Mouse (Mus musculus) testis, postnatal 14 days (tissue): Measurements from ENCODE around the gene Tgds.
"Not testable (repeated sequence)": the region's sequence is repeated elsewhere in the genome, so short reads cannot be mapped to it uniquely, and the experiment has no call there.

Experiments
- DNase-seq: peaks from one replicate; pipeline ENCODE4 v3.0.0; 2021; ENCODE audit warnings: low spot score

The Tgds gene

DNA sequence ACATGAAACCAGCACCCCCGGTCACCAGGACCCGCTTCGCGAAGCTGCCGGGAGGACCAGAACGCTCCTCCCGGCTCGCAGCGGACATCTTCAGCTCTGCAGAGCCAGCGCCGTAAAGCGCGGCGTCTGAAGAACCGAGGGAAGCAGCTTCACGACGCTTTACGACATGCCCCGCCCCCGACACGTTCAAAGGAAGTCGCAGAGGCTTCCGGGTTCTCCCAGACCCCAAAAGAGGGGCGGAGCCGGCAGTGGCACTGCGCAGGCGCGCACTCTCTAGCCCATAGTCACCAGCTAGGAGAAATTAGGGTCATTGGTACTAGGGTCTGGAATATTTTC lies at the start of gene Tgds:
Tgds (minus strand) TSS at position 114 of the 336 bp plus-strand sequence.
- DNase-seq = peak; percentile 98

DNA sequence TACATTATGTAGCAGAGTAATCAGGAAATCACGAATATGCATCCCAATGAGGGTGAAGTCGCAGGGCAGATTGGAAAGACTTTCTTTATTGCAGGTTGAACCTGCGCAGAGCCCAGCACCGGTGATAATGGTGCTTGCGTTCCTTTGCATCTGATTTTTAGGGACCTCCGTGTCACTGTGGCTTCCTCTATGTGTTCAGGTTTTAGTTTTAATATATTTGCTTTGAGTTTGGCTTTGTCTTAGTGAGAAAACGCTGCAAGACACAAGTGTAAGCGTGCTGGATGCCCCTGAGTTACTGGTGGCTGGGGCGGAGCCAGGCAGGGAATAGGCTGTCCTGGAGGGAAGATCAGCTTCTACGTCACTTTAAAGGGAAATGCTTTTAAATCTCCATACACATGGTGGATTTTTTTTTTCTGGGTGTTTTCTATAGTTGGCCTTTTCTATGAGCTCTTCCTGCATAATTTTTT lies 48.2 kb upstream of the Tgds start:
- no peak for DNase-seq

DNA sequence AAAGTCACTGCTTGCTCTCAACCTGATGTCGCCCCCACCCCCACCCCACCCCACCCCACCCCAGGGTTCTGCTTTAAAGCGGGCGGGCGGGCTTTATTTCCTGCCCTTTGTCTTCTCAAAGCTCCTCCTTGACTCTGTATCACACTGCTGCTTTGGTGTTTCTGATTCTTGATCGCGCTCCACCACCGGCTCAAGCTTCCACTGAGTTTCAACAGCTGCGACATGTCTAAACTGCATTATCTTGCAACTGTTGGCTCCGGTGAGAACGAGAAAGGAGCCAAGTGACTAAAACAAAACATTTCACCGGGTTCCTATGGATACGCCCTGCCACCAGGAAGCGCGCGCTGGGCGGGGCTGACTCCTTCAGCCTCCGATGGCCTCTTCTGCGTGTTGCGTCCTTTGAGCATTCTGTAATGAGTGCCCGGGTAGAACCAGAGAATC lies 47.6 kb upstream of the Tgds start:
- DNase-seq = no peak

DNA sequence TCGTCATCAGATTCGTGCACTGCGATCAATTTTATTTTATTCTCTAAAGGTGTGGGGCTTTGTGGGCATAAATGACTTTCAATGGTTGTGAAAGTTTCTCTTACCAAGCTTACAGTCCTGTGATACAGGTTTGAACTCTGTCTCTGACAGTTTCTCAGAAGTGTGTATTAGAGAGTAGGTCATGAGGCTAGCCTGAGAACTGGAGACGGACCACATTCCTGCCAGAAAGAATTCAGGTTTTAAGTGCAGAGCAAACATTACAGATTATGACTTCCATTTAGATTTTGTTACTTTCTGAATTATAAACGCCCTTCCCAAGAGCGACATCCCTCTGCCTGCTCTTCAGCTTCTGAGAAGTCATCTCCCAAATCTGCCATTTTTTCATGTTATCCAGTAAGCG lies 47.1 kb upstream of the Tgds start:
- no peak for DNase-seq

DNA sequence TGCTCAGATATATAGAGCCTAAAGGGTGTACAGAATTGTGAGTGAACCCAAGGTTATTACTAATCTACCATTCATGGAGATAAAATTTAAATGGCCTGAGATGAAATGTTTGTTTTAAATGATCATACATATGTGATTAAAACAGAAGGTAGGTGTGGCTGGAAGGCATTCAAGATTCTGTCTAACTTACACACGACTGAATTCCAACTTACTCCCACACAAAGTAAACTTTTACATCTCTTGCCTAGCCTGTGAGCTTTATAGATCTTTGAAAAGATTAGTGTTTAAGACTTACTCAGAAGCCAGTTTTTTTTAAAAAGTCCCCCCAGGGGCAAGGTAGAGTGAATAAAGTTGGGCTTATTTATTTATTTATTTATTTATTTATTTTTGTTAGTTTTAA lies 46.7 kb upstream of the Tgds start:
- no peak for DNase-seq

DNA sequence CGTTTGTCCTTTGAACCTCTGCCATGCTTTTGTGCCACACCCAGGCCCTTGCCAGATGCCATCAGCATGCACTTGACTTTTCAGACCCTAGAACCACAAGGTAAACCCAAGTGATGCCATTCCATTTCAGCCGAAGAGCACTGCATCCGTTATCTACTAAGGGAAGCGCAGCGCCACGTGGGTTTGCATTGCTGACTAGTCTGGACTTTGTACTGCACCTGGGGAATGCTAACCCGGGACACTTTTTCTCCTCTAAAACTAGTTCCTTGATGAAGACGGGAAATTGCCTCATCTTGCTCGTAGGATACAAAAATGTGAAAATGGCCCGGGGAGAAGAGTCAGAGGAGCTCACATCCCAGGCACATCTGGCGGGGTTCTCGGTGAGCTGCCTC lies 43.1 kb upstream of the Tgds start:
- no peak for DNase-seq

DNA sequence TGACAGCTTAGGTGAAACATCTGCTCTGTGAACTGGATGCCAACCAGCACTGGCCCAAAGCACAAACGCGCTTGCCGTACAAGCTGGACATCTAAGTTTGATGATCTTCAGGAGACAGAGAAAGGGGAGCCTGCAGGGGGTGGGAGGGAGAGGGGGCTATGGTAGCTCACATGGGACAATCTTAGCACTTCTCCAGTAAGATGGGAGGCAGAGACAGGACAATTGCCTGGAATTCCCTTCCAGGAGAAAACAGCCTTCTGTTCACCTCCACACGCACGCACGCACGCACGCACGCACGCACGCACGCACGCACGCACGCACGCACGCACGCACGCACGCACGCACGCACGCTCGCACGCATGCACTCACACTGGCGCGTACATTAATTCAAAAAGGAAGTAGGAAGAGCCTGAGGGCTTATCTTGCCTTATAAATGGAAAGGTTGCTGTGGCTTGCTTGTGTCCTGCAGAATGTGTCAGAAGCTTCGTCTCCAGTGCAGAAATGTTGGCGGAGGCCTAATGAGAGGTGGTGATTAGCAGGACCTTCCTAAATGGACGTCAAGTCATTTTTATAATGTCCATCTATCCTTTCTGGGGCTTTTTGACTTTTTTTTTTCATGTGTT lies 42.6 kb upstream of the Tgds start:
- DNase-seq = peak; percentile 54

DNA sequence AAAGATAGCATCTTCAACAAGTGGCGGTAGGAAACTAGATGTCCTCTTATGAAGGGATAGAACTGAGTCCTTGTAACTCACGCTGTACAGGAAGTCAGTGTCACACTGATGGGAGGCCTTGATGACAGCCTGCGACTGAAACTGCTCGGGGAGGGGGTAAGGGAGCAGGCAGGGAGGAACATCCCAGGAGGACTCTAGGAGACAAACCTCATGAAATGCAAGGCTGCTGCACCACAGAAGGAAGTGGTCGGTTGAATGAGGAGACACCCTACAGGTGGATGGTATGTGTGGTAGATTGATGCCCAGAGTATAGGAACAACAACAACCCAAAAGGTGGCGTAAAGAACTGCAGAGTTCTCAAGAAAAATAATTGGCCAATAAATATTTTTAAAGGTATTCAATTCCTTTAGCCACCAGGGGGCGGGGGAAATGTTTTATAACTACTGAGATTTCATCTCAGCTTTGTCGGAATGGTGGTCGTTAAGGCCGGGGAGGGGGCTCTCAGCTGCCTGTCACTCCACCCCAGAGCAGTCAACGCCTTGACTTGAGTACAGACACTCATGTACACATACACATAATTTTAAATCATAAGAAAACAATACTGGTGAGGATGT lies 41.1 kb upstream of the Tgds start:
- DNase-seq = no peak

DNA sequence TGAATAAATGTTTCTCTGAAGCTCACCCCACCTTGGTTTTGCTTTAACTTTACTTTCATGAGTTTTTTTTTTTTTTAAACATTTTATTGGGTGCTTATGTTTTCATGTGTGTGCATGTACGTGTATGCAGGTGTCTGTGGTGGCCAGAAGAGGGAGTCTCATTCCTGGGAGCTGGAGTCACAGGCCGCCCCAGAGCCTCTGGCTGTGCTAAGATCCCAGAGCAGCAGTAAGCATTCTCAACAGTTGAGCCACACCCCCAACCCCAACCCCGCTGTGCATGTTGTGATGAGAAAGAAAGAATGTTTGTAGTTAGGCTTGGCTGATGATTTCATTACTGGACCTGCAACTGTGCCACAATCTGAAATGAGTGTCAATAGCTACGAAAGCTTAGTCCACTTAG lies 36.2 kb upstream of the Tgds start:
- DNase-seq = no peak

DNA sequence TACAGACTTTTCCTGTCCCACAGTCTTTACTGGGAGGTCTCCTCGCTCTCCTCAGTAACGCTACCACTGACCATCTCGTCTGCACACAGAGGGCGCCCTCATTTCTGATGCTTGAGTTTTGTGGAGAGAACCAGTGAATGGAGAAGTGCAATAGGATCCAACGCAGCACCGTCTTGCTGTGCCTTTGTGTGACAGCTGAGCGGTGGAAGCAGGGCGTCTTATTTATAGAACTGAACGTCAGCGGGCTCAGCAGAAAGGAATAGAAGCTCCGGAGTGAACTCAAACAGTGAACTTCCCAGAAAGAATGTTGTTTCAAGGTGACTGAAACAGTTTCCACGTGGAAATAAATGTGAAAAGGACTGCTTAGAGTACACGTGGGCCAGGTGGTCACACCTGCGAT lies 30.1 kb upstream of the Tgds start:
- DNase-seq = no peak

DNA sequence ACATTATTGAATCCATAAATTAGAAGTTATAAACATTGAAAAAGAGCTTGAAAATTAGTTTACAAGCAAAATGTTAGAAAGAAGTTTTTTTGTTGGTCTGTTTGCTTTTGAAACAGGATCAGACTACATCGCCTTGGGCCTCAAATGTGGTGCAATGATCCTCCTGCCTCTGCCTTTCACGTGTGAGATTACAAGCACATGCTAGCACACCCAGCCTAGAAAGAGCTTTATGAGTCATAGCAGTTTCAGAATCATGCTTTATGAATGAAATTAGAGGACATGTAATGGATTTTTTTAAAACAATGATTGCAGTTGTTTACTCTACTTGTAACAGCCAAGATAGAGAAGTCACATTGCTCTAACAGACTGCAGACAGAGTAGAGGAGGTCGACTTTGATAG lies 29.2 kb upstream of the Tgds start:
- DNase-seq = no peak

DNA sequence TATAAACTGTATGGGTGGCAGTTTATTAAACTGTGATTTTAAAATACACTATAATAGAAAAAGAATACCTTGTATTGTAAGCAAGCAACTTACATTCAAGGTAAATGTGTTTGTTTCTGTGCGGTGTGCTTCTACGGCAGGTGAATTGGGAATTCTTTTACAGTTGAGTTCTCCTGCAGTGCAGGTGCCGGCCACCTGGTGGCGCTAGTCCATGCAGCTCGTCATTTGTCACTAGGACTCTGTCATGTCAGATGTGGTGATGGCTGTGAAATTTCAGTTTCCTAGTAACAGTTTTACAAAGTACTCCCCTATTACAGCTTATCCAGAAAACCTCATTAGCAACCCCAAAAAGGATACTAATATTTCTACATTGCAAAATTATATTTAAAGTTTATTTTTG lies 24.6 kb upstream of the Tgds start:
- DNase-seq = no peak

DNA sequence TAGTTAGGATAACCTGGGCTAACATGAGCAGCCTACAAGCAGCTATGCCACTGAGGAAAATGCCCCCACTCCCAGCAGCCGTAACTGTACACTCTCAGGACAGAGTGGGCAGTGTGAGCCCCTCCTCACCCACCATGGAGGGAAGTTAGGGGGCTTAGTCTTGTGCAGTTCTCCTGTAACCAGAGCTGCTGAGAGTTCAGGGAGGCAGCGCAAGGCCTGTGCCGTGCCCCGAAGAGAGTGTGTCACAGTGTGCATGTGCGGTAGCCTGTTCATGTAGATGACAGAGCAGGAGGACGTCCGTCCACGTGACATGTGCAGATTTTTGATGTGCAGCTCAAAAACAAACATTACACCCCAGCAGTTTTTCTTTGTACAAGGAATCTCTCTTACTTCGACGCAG lies 24.2 kb upstream of the Tgds start:
- no peak for DNase-seq

DNA sequence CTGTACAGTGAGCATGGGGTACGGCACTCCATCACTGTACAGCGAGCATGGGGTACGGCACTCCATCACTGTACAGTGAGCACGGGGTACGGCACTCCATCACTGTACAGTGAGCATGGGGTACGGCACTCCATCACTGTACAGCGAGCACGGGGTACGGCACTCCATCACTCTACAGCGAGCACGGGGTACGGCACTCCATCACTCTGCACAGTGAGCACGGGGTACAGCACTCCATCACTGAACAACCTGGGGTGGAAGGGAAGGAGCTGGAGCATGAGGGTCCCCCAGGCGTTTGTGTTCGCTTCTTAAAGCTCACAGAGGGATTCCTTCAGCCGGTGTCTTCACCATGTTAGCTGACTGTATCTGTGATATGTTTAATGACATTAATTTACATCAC lies 23.5 kb upstream of the Tgds start:
- not testable (repeated sequence) for DNase-seq

DNA sequence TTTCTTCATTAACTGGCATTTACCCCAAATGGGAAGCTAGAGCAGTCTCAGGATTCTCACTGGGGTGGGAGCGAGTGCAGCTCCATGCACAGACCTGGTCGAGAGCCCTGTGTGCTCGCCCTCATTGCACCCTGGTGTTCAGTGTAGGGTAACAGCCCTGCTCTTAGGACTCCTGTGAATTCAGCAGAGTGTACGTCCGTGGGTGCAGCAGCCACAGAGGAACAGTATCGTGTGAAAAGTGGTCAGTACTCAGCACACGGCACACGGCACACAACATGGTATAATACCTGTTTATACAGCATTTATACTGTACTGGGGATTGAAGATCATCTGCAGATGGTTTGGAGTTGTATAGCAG lies 19.7 kb upstream of the Tgds start:
- DNase-seq = no peak

DNA sequence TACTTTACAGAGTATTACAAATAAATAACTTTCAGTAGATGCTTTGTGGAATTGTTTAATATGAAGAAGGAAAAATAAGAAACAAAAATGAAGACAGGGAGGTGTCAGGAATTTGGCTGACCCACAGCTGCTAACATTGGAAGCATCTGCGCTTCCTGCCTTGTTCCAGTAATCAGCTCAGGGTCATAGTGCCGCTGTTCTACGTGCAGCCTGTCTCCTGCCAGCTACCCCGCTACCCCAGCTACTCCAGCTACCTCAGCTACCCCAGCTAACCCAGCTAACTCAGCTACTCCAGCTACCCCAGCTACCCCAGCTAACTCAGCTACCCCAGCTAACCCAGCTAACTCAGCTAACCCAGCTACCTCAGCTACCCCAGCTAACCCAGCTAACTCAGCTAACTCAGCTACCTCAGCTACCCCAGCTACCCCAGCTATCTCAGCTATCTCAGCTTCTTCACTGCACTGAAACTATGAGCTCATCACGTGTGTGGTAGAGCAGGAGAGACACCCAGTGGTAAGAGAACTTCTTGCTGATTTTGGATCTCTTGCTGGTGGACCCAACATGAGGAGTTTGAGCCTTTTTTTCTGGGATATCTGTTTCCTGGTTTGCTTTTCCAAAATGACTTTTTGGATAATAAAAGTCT lies 19.2 kb upstream of the Tgds start:
- DNase-seq = no peak

DNA sequence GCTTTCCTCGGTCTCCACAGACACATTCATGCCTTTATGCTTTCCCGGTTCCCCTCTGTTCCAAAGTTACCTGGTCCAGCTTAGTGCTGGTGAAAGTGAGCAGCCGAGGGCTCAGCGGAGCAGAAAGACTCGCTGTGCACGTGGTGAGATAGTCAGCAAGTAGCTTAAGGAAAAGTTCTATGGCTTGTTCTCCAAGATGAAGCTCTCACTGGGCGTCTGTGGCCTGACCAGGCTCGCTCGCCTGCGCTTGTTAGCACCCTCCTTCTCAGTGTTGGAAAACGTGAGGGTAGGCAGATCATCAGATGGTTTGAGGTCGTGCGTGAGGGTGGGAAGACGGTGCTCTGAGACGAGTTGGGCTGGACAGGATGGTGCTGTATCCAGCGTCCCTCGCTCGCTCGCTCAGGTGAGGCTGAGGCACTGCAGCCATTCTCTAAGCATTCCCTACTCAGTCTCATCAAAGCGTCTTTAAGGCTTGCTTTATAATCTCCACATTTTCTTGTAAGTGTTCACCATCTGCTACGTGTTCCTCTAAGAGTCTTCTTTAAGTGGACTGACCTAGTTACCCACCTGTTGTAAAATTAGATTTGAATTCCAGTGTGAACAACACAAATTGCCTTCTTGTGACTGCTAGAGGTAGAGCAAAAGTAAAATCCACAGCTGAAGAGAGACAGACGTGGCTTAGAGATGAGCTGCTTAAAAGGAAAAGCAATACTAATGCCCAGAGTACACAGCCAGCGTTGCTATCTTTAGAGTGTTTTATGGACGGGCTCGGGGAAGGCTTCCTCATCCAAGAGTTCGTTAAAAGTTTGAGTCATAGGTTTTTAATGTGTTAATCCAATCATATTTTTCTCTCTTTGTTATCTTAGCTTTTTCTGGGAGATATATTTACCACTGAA lies 18.3 kb upstream of the Tgds start:
- no peak for DNase-seq

DNA sequence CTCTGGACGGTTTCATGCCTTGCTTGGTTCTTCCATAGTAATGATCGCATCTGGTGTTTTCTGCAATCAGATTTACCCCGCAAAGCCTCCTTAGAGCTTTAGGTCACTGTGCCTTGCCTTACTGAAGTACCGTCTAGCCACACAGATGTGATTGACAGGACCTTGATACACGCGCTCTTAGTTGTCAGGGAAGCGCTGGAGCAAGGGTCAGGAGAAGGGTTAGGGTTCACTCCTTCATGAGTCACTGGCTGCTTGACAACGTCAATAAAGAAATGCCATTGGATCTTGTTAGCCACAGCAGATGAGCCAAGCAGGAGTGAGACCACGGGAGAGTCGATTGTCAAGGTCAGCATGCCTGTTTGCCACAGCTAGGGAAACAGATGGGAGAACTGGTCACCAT lies 16.0 kb upstream of the Tgds start:
- no peak for DNase-seq

DNA sequence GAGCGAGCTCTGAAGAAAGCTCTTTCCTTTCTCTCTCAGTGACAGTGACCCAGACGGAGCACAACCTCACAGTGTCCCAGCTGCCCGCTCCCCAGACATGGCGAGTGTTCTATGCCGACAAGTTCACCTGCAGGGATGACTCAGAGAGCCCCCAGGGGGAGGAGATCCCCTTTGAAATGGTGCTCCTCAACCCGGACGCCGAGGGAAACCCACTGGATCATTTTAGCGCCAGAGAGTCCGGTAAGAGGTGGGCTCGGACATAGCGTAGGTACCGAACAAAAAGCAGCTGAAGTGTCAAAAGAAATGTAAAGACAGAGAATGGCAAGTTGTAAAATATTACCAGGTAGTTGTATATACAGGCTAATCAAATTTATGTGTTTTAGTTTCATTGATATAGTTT lies 15.5 kb upstream of the Tgds start:
- no peak for DNase-seq

DNA sequence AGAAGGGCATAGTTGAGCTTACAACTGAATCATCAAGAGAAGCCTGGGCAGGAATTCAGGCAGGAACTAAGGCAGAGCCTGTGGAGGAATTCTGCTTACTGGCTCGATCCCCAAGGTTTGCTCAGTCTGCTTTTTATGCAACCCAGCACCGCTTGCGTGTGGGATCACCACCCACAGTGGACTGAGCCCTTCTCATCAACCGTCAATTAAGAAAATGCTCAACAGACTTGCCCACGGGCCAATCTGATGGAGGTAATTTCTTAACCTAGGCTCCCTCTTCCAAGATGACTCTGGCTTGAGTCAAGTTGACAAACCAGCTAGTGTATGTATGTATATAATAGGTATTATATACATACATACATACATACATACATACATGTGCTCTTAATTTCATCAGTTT lies 9.7 kb upstream of the Tgds start:
- no peak for DNase-seq

DNA sequence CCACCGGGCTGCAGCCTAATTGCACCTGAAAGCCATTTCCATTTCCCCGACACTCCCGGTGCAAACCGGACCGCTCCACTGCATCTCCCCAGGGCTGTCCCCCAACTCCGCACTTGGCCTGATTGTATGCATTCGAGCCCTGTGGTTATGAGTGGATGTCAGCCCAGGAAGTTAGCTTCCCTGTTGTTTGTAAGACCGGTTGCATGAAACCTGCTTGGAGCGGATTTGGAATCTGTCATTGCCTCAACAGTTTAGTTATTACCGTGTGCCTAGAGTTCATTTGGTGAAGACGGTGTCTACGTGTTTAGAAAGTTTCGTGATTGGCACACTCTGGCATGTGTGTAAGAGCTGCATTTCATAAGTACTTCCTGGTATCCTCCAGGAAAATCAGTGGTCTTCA lies 4.9 kb upstream of the Tgds start:
- DNase-seq = peak; percentile 2

DNA sequence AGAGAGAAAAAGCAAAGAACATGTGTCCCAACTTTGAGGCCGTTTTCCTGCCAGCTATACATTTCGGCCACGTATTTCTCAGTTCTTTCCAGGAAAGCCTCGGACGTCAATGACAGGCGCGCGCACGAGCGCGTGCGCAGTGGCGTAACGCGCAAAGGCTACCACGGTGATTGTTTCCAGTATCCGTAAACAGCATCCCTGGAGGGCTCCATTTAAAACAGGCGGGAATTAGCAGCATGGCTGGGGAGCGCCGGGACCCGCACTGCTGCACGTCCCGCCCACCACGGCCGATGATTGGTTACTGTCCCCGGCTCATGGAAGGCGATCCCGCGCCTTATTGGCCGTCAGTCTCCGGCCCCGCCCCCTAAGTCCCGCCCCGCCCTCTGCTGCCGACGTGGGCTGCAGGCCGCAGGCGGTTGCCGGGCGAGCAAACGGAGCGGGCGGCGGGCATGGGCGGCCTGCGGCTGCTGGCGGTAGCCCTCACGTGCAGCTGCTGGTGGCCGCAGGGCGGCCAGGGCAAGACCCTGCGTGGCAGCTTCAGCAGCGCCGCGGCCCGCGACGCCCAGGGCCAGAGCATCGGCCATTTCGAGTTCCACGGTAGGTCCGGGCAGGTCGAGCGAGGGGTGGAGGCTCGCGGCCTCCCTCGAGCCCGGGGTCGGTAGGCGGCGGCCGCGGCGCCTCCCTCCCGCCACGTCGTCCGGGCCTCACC lies 4.3 kb upstream of the Tgds start, which contains the start of gene Gpr180:
Gpr180 (plus strand) TSS at position 415 of the 709 bp plus-strand sequence.
- peak; percentile 96 for DNase-seq
